Mouse (Mus musculus) G1E (cell line): ENCODE data around the gene Homer1.

Experiments
- CTCF ChIP-seq: IDR thresholded peaks from 2 replicates; pipeline ENCODE4 v1.5.1; 2012; ENCODE audit warnings: low read depth, low read length, inconsistent platforms, mixed read lengths
- GATA1 ChIP-seq: IDR thresholded peaks from 2 replicates; pipeline ENCODE4 v1.6.1; 2012; ENCODE audit warnings: borderline replicate concordance, low read length, inconsistent platforms, mixed read lengths
- TAL1 ChIP-seq: conservative IDR thresholded peaks from 2 replicates; pipeline ENCODE4 v1.6.1; 2012; ENCODE audit warnings: low read depth, low read length, inconsistent platforms, mixed read lengths

DNA sequence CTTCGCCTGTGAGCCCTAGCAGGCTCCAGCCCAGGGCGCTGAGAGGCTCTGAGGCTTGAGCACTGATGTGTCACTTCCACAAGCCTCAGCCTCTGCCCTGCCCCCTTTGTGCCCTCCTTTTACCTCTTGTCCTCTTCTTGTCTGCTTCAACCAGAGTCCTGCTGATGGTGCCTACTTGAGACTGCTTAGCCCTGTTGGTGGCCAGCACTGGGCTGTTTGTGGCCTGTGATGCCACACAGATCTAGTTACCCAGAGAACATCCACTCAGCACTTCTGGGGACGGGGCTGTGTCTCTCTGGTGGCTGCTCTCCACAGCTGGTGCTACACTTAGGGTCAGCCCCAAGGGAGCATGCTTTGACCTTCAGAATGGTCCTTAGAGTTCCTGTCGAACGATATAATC lies 46.5 kb upstream of the Homer1 start:
- TF ChIP-seq TAL1: no peak
- no peak for TF ChIP-seq CTCF
- TF ChIP-seq GATA1: no peak
